Mouse (Mus musculus) ES-E14 (cell line): ENCODE data around the gene Hfe2. TPM values are rescaled to one million over a fixed set of nuclear protein-coding genes. Genes with fewer than 3 reads are reported as not detected.

Experiments
- DNase-seq: peaks from one replicate; pipeline ENCODE4 v3.0.0-alpha.2; 2013; ENCODE audit warnings: low read depth, low spot score
- H3K27ac ChIP-seq: 2 replicates; pipeline ENCODE4 v1.5.1; 2012; ENCODE audit warnings: low read depth, mild to moderate bottlenecking, low read length, moderate library complexity, mixed read lengths; ENCODE audit not compliant: poor library complexity, insufficient read depth, severe bottlenecking
- H3K36me3 ChIP-seq: 2 replicates; pipeline ENCODE4 v1.6.1; 2012; ENCODE audit warnings: mild to moderate bottlenecking, low read length, moderate library complexity, mixed read lengths; ENCODE audit not compliant: control insufficient read depth, poor library complexity, insufficient read depth, severe bottlenecking
- H3K4me1 ChIP-seq, 2 experiments: fragments of 150-350 bp in 1 of 2; sonication (generic) in 1 of 2; 2 replicates each; pipeline ENCODE4 v1.6.1; 2012; ENCODE audit warnings: low read length in 2 of 2, mild to moderate bottlenecking in 1 of 2, mixed read lengths in 1 of 2; ENCODE audit not compliant: control insufficient read depth in 2 of 2, insufficient read depth in 2 of 2, poor library complexity in 1 of 2
- H3K4me3 ChIP-seq, 2 experiments: fragments of 150-350 bp in 1 of 2; sonication (generic) in 1 of 2; 2 replicates each; pipeline ENCODE4 v1.5.1; 2012; ENCODE audit warnings: low read length in 2 of 2, low read depth in 1 of 2, mild to moderate bottlenecking in 1 of 2, mixed read lengths in 1 of 2; ENCODE audit not compliant: insufficient read depth in 1 of 2, poor library complexity in 1 of 2, severe bottlenecking in 1 of 2
- H3K9ac ChIP-seq: 2 replicates; pipeline ENCODE4 v1.6.1; 2012; ENCODE audit warnings: low read depth, mild to moderate bottlenecking, low read length, mixed read lengths; ENCODE audit not compliant: poor library complexity, insufficient read depth, severe bottlenecking
- H3K9me3 ChIP-seq: fragments of 150-350 bp; sonication (generic); 2 replicates; pipeline ENCODE4 v1.6.1; 2012; ENCODE audit warnings: low read depth, mild to moderate bottlenecking, low read length; ENCODE audit not compliant: control insufficient read depth, insufficient read depth
- CHD2 ChIP-seq: IDR thresholded peaks from 2 replicates; pipeline ENCODE4 v1.6.1; 2014; ENCODE audit warnings: mild to moderate bottlenecking, low read depth, low read length, inconsistent platforms
- HCFC1 ChIP-seq: IDR thresholded peaks from 2 replicates; pipeline ENCODE4 v1.6.1; 2012; ENCODE audit warnings: low read length, inconsistent platforms, borderline replicate concordance; ENCODE audit not compliant: insufficient read depth
- MAFK ChIP-seq: IDR thresholded peaks from 2 replicates; pipeline ENCODE4 v1.6.1; 2014; ENCODE audit warnings: mild to moderate bottlenecking, low read depth, low read length, inconsistent platforms; ENCODE audit not compliant: insufficient read depth
- ZC3H11A ChIP-seq: IDR thresholded peaks from 2 replicates; pipeline ENCODE4 v1.6.1; 2012; ENCODE audit warnings: low read depth, mild to moderate bottlenecking, inconsistent platforms, low read length, borderline replicate concordance
- ZNF384 ChIP-seq: IDR thresholded peaks from 2 replicates; pipeline ENCODE4 v1.6.1; 2012; ENCODE audit warnings: low read depth, low read length, inconsistent platforms
- in situ Hi-C, 2 experiments: fragments of 600-800 bp; cut with MboI; formaldehyde crosslinking; loops; one replicate each; pipeline ENCODE4 v1.15.1; 2025; ENCODE audit warnings: low sequenced_read_pairs in 2 of 2, inconsistent platforms in 1 of 2; ENCODE audit not compliant: unreplicated experiment in 2 of 2
- total RNA-seq: library from RNA; depleted of rRNA; stranded (reverse); fragments of 300-350 nt; gene quantifications from 2 replicates; pipeline ENCODE4 v1.2.3, GENCODE M21; 2012

The Hfe2 gene
- total RNA-seq, 1 experiment = 1.0 TPM

- Histone ChIP-seq H3K9me3 (no peaks in the 10 kb centered on the region), H3K9ac (no peak overlapping the region), H3K36me3 (peaks cover 15% of the 10 kb centered on the region), H3K4me1 (peaks cover 12 to 25% of the 10 kb centered on the region in 2 experiments), H3K27ac (peak overlapping the region; percentile 47; the same call in 1 of the 2 replicates), H3K4me3 (no peak overlapping the region)
- TF ChIP-seq CHD2 (no peak), MAFK (no peak), HCFC1 (no peak), ZNF384 (no peak), ZC3H11A (no peak)
- no peak for DNase-seq
- in situ Hi-C loops = no loop called here
These were observed 40.1 kb downstream of the Hfe2 start for GRCm38 (mm10) chr3:96565105-96565504.

- in situ Hi-C loops = no loop called here
- no peak overlapping the region for H3K4me3 ChIP-seq
- DNase-seq = no peak
- no peak for TF ChIP-seq ZC3H11A
- TF ChIP-seq ZNF384 = no peak
- no peak for TF ChIP-seq MAFK
- TF ChIP-seq CHD2 = no peak
- no peak for TF ChIP-seq HCFC1
- no peak overlapping the region; the same call in 1 of the 2 replicates for H3K27ac ChIP-seq
- peaks cover 2% of the 10 kb centered on the region; the same call in 1 of the 2 replicates for H3K36me3 ChIP-seq
- H3K9ac ChIP-seq = peak overlapping the region; percentile 62; the same call in 1 of the 2 replicates
- peaks cover 16 to 30% of the 10 kb centered on the region in 2 experiments for H3K4me1 ChIP-seq
- no peaks in the 10 kb centered on the region for H3K9me3 ChIP-seq
These were observed 41.9 kb downstream of the Hfe2 start for GRCm38 (mm10) chr3:96566661-96567450.

GRCm38 (mm10) chr3:96568605-96569004 lies 43.6 kb downstream of the Hfe2 start:
- in situ Hi-C loops = no loop called here
- DNase-seq = no peak
- TF ChIP-seq ZC3H11A (no peak), HCFC1 (no peak), ZNF384 (no peak)
- Histone ChIP-seq H3K4me3 (no peak overlapping the region), H3K9me3 (no peaks in the 10 kb centered on the region), H3K27ac (peak overlapping the region; percentile 6; the same call in 1 of the 2 replicates), H3K9ac (no peak overlapping the region; the same call in 1 of the 2 replicates), H3K36me3 (no peaks in the 10 kb centered on the region), H3K4me1 (peaks cover 18 to 34% of the 10 kb centered on the region in 2 experiments)

GRCm38 (mm10) chr3:96569506-96569905 lies 44.5 kb downstream of the Hfe2 start:
- Histone ChIP-seq H3K9me3 (no peaks in the 10 kb centered on the region), H3K4me1 (peaks cover 14 to 36% of the 10 kb centered on the region in 2 experiments), H3K9ac (peak overlapping the region; percentile 83; the same call in 1 of the 2 replicates), H3K36me3 (no peaks in the 10 kb centered on the region), H3K27ac (peak overlapping the region; percentile 72; the same call in 1 of the 2 replicates), H3K4me3 (peak overlapping the region; percentile 56 to 68)
- TF ChIP-seq MAFK = no peak
- no peak for DNase-seq
- in situ Hi-C loops = no loop called here
